Mouse (Mus musculus) CD4-positive, CD25-positive, alpha-beta regulatory T cell, adult 9 weeks (primary cell): Measurements from ENCODE around the gene Apol9b. TPM values are rescaled to one million over a fixed set of nuclear protein-coding genes. Genes with fewer than 3 reads are reported as not detected.

Experiments
- polyA plus RNA-seq: library from polyadenylated mRNA; unstranded; fragments of 100-300 nt; shearing (Covaris generic); gene quantifications from one replicate; pipeline ENCODE4 v1.2.1, GENCODE M21; 2017

Apol9b gene
- polyA plus RNA-seq, result 20.9 TPM

GRCm38 (mm10) chr15:77728739-77729138, at the start of gene Apol9b:
TSS of gene Apol9b (plus strand) at chr15:77729039.

GRCm38 (mm10) chr15:77698656-77699055, 30.2 kb upstream of the Apol9b start, which contains the start of gene Apol7e:
TSS of gene Apol7e (plus strand) at chr15:77698857.

GRCm38 (mm10) chr15:77756848-77757247, 28.0 kb downstream of the Apol9b start, which contains the start of gene Apol8:
TSS of gene Apol8 (minus strand) at chr15:77757003.

Other genes starting within 250 kb of the Apol9b start
- gene Apol11a, start 220.8 kb upstream of the Apol9b start, polyA plus RNA-seq, result not detected
- 0.26 TPM for gene Apol7c, start 195.7 kb upstream of the Apol9b start, polyA plus RNA-seq
- not detected for gene 1700025B11Rik, start 167.1 kb upstream of the Apol9b start, polyA plus RNA-seq
- gene Apol10b, start 132.9 kb upstream of the Apol9b start, polyA plus RNA-seq, result 3.7 TPM
- not detected for gene Gm36245, start 129.8 kb upstream of the Apol9b start, polyA plus RNA-seq
- not detected for gene Apol11b, start 85.8 kb upstream of the Apol9b start, polyA plus RNA-seq
- 97.9 TPM for gene Apol7e, start 30.2 kb upstream of the Apol9b start, polyA plus RNA-seq
- gene Apol8, start 28.0 kb downstream of the Apol9b start, polyA plus RNA-seq, result 0.78 TPM
- 436 TPM for gene Myh9, start 113.1 kb downstream of the Apol9b start, polyA plus RNA-seq
- 257 TPM for gene Txn2, start 200.0 kb downstream of the Apol9b start, polyA plus RNA-seq
- gene Foxred2, start 227.7 kb downstream of the Apol9b start, polyA plus RNA-seq, result 5.5 TPM
- gene Eif3d, start 241.8 kb downstream of the Apol9b start, polyA plus RNA-seq, result 232 TPM